Mouse (Mus musculus) neural tube, embryonic 10.5 days (tissue): ENCODE results near the gene Serpina10.
"Not testable (repeated sequence)": the region's sequence is repeated elsewhere in the genome, so short reads cannot be mapped to it uniquely, and the experiment has no call there.

ENCODE experiments used
- DNase-seq: peaks from one replicate; pipeline ENCODE4 v3.0.0-alpha.2; 2017; ENCODE audit warnings: low spot score; ENCODE audit errors: extremely low spot score

The Serpina10 gene

DNA sequence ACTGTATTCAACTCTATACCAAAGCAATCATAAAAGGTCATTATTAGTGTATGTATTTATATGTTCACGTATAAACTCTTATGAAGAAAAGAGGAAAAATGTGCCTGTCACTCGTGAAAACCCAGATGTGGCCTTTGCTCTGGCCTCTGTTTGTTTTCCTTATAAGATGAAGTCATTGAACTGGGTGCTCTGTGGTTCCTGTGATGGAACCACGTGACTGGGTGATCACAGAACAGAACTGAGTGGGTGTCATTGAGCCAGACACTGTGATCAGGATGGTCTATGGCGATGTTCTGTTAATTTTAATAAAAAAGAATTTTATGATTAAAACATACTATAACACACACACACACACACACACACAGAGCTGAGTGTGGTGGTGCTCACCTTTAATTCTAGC is 15.5 kb downstream of the Serpina10 start:
- no peak for DNase-seq

- DNase-seq = no peak
Observed at GRCm38 (mm10) chr12:103615141-103615540, 16.1 kb downstream of the Serpina10 start.

DNA sequence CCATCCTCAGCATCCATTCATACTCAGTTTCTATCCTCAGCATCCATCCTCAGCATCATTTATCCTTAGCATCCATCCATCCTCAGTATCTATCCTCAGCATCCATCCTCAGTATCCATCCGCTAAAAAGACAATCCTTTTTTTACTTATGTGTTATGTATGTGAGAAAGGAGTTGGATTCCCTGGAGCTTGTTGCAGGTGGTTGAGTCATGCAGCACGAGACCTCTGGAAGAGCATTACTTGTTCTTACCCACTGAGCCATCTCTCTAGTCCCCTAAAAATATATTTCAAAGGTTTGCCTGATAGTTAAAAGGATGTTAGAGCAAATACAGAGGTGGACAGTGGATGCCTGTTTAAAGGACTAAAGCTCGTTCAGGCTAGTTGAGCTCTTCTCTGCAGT is 29.4 kb downstream of the Serpina10 start:
- DNase-seq = no peak

- DNase-seq = no peak
Observed at GRCm38 (mm10) chr12:103600364-103600763, 30.9 kb downstream of the Serpina10 start.

GRCm38 (mm10) chr12:103598411-103598810 is 32.8 kb downstream of the Serpina10 start:
- no peak for DNase-seq

DNA sequence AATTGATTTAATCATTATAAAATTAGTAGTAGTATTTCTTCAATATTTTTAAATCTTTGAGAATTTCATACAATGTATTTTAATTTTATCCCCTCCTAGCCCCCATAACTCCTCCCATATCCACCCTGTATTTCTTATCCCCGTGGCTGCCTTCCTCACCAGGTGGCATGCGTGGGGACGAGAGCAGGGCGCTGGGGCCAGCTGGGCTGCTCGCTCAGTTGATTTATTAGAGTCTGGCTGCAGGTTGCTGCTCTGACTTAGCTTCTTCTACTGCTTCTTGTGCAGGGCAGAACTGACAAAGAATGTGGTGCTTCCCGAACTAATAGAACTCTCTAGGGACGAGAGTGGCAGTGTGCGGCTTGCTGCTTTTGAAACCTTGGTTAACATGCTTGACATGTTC is 47.5 kb downstream of the Serpina10 start:
- DNase-seq = no peak

GRCm38 (mm10) chr12:103578148-103578547 is 53.1 kb downstream of the Serpina10 start:
- not testable (repeated sequence) for DNase-seq

- no peak for DNase-seq
Observed at GRCm38 (mm10) chr12:103569690-103570089, 61.6 kb downstream of the Serpina10 start.

DNA sequence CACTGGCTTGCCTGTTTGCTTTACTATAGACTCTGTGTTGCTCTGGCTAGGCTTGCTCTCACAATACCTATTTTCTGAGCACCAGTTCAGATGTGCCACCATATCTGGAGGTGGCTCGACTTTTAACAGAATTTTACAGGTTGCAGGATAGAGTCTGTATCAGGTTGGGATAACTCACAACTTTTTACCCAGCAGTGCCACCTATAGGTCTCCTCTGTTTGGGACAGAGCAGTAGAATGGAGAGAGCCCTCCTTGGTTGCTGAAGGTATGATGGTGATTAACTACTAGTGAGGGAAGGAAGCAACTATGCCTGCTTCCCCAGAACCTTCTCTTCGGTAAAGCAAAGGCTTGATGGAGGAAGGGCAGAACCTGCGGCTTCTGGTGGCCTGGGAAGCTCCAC is 64.1 kb downstream of the Serpina10 start:
- no peak for DNase-seq

- no peak for DNase-seq
Observed at GRCm38 (mm10) chr12:103565151-103565550, 66.1 kb downstream of the Serpina10 start.
